Comparison of ENCODE assay signal across 15 mouse cellular contexts in the genomic region with DNA sequence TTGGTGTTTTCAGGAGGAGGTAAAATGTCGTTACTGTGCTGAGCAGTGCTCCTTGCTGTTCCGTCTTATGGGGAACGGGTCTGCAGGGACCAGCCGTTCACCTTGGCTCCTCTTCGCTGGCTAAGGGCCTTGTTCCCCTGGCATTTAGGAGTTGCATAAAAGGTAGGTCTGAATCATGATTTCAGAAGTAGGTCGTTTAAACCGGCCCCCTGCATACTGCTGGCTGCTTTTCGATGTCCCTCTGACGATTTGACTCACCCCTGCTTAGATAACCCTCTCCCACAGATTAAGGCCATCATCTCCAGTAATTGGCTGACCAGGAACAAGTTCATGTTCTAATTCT. TPM values are rescaled to one million over a fixed set of nuclear protein-coding genes. Genes with fewer than 3 reads are reported as not detected.
A peak's percentile ranks its signal among the peaks of the same experiment; 100 is the strongest.
DNase-seq lines count a peak whose midpoint lies in the region; ATAC-seq lines count a peak whose summit lies in the region.
"Had no signal": no experiment of that assay in that cellular context is flagged by ENCODE, and none has a peak within 500 bp of the region (broad histone marks: within the 10 kb centered on the region; RNA-seq: fewer than 3 reads in every experiment).

No protein-coding gene starts in this region.

- no peak for DNase-seq in forebrain, embryonic 10.5 days (ENCODE audit: extremely low spot score, low spot score)
- DNase-seq in neural tube, embryonic 10.5 days (ENCODE audit: extremely low spot score, low spot score): no peak
- DNase-seq in frontal cortex, postnatal 25 days (ENCODE audit: low spot score in 2 of 2): no peak
- DNase-seq in heart, adult 8-10 months (ENCODE audit: low spot score): no peak
- DNase-seq: gastrocnemius, postnatal 10 days; right cerebral cortex, postnatal 25 days had no signal

- no peak overlapping the region for H3K4me3 ChIP-seq in forebrain, embryonic 10.5 days
- no peak overlapping the region for H3K4me3 ChIP-seq in forebrain, embryonic 15.5 days
- no peak overlapping the region for H3K4me3 ChIP-seq in neural tube, embryonic 13.5 days
- no peak overlapping the region for H3K4me3 ChIP-seq in hindbrain, embryonic 15.5 days
- H3K4me3 ChIP-seq in neural tube, embryonic 15.5 days (replicated peaks): no peak overlapping the region
- H3K4me3 ChIP-seq: heart, embryonic 12.5 days; limb, embryonic 12.5 days had no signal

- WGBS in forebrain, embryonic 10.5 days: 74% methylated on average over 9 of the region's 9 CpGs
- 37% methylated on average over 9 of the region's 9 CpGs for WGBS in forebrain, embryonic 15.5 days
- 59% methylated on average over 9 of the region's 9 CpGs for WGBS in neural tube, embryonic 13.5 days
- WGBS in hindbrain, embryonic 15.5 days: 44% methylated on average over 9 of the region's 9 CpGs
- 47% methylated on average over 9 of the region's 9 CpGs for WGBS in neural tube, embryonic 15.5 days

- H3K4me2 ChIP-seq in forebrain, embryonic 15.5 days (replicated peaks): no peak overlapping the region
- no peak overlapping the region for H3K4me2 ChIP-seq in neural tube, embryonic 13.5 days
- peak overlapping the region; percentile 35; the same call in 1 of the 2 replicates for H3K4me2 ChIP-seq in hindbrain, embryonic 15.5 days
- no peak overlapping the region for H3K4me2 ChIP-seq in neural tube, embryonic 15.5 days
- H3K4me2 ChIP-seq: heart, embryonic 12.5 days; limb, embryonic 12.5 days; lung, embryonic 14.5 days had no signal

- no peak overlapping the region for H3K9ac ChIP-seq in forebrain, embryonic 15.5 days (replicated peaks)
- H3K9ac ChIP-seq in neural tube, embryonic 13.5 days: no peak overlapping the region
- H3K9ac ChIP-seq in hindbrain, embryonic 15.5 days: no peak overlapping the region
- H3K9ac ChIP-seq in neural tube, embryonic 15.5 days (replicated peaks): no peak overlapping the region
- H3K9ac ChIP-seq: heart, embryonic 12.5 days; limb, embryonic 12.5 days; lung, embryonic 14.5 days had no signal

- H3K27me3 ChIP-seq in forebrain, embryonic 10.5 days (ENCODE audit: poor library complexity, severe bottlenecking): no peaks in the 10 kb centered on the region
- H3K27me3 ChIP-seq in forebrain, embryonic 15.5 days: no peaks in the 10 kb centered on the region
- H3K27me3 ChIP-seq in neural tube, embryonic 13.5 days: no peaks in the 10 kb centered on the region
- H3K27me3 ChIP-seq in hindbrain, embryonic 15.5 days: no peaks in the 10 kb centered on the region
- H3K27me3 ChIP-seq in neural tube, embryonic 15.5 days (replicated peaks): no peaks in the 10 kb centered on the region
- H3K27me3 ChIP-seq: heart, embryonic 12.5 days had no signal

- H3K36me3 ChIP-seq in forebrain, embryonic 10.5 days (replicated peaks): no peaks in the 10 kb centered on the region
- H3K36me3 ChIP-seq in forebrain, embryonic 15.5 days: no peaks in the 10 kb centered on the region
- H3K36me3 ChIP-seq in neural tube, embryonic 13.5 days: no peaks in the 10 kb centered on the region
- H3K36me3 ChIP-seq in hindbrain, embryonic 15.5 days: no peaks in the 10 kb centered on the region
- no peaks in the 10 kb centered on the region for H3K36me3 ChIP-seq in neural tube, embryonic 15.5 days
- H3K36me3 ChIP-seq: heart, embryonic 12.5 days; limb, embryonic 12.5 days had no signal

- H3K4me1 ChIP-seq in forebrain, embryonic 10.5 days: peaks cover 12% of the 10 kb centered on the region
- peaks cover 7% of the 10 kb centered on the region for H3K4me1 ChIP-seq in forebrain, embryonic 15.5 days
- peaks cover 24% of the 10 kb centered on the region for H3K4me1 ChIP-seq in neural tube, embryonic 13.5 days (replicated peaks)
- peaks cover 13% of the 10 kb centered on the region for H3K4me1 ChIP-seq in hindbrain, embryonic 15.5 days (replicated peaks)
- H3K4me1 ChIP-seq in neural tube, embryonic 15.5 days: peaks cover 17% of the 10 kb centered on the region
- H3K4me1 ChIP-seq: heart, embryonic 12.5 days; limb, embryonic 12.5 days had no signal

- 0 out of 2 replicates have a peak overlapping the region, but pooled peaks have one; percentile 35 for H3K27ac ChIP-seq in forebrain, embryonic 10.5 days
- H3K27ac ChIP-seq in forebrain, embryonic 15.5 days (replicated peaks): no peak overlapping the region
- peak overlapping the region; percentile 35; the same call in 1 of the 2 replicates for H3K27ac ChIP-seq in neural tube, embryonic 13.5 days (replicated peaks)
- H3K27ac ChIP-seq in hindbrain, embryonic 15.5 days (replicated peaks): peak overlapping the region; percentile 38; the same call in 1 of the 2 replicates
- 0 out of 2 replicates have a peak overlapping the region, but pooled peaks have one; percentile 9 for H3K27ac ChIP-seq in neural tube, embryonic 15.5 days (replicated peaks)
- H3K27ac ChIP-seq: limb, embryonic 12.5 days had no signal

- ATAC-seq in forebrain, embryonic 15.5 days (replicated peaks): no peak
- 0 out of 2 replicates have a peak, but pooled peaks have one; percentile 41 for ATAC-seq in neural tube, embryonic 13.5 days (ENCODE audit: low read depth)
- no peak; the same call in 1 of the 2 replicates for ATAC-seq in hindbrain, embryonic 15.5 days (ENCODE audit: low FRiP score, low read depth)
- ATAC-seq in neural tube, embryonic 15.5 days (ENCODE audit: low FRiP score): peak; percentile 33; the same call in 1 of the 2 replicates

- H3K9me3 ChIP-seq in forebrain, embryonic 10.5 days: no peaks in the 10 kb centered on the region
- H3K9me3 ChIP-seq in forebrain, embryonic 15.5 days: no peaks in the 10 kb centered on the region
- no peaks in the 10 kb centered on the region for H3K9me3 ChIP-seq in neural tube, embryonic 13.5 days
- no peaks in the 10 kb centered on the region for H3K9me3 ChIP-seq in hindbrain, embryonic 15.5 days
- H3K9me3 ChIP-seq in neural tube, embryonic 15.5 days (replicated peaks): no peaks in the 10 kb centered on the region
- H3K9me3 ChIP-seq: heart, embryonic 12.5 days; limb, embryonic 12.5 days had no signal

RNA-seq across cellular contexts. Expression of gene Slc1a2, which starts 27.6 kb away (rescaled TPM):
- 2.6 and 2.7 TPM in 2 replicates for polyA plus RNA-seq in forebrain, embryonic 10.5 days (2016; fragmentation: Nextera tagmentation; extraction: Ambion mirVana)
- polyA plus RNA-seq in forebrain, embryonic 15.5 days (2015; fragmentation: Nextera tagmentation; extraction: Ambion mirVana): 10.5 and 11.4 TPM in 2 replicates
- 18.8 and 22.5 TPM in 2 replicates for polyA plus RNA-seq in neural tube, embryonic 13.5 days (2015; fragmentation: Nextera tagmentation; extraction: Ambion mirVana)
- 18.6 and 19.1 TPM in 2 replicates for polyA plus RNA-seq in hindbrain, embryonic 15.5 days (2015; fragmentation: Nextera tagmentation; extraction: Ambion mirVana)
- polyA plus RNA-seq in neural tube, embryonic 15.5 days (2015; fragmentation: Nextera tagmentation; extraction: Ambion mirVana): 19.6 and 22.3 TPM in 2 replicates
- 1 to 10 TPM in 1 of 4 experiments, under 1 TPM in 3; 0.41 to 1.4 (median 0.73) TPM for total RNA-seq in heart, adult 8-10 months (2022)
- total RNA-seq: megakaryocyte-erythroid progenitor cell, adult 5-6 weeks; neutrophil, adult 5-6 weeks had no signal

Comparison
In these comparisons a context has a peak if more than half of its experiments do, and no peak if none do; other contexts are left out.
1. ATAC-seq: peak in neural tube, embryonic 13.5 days (single experiment) and neural tube, embryonic 15.5 days (single experiment); none in forebrain, embryonic 15.5 days (single experiment) and hindbrain, embryonic 15.5 days (single experiment).